Mouse (Mus musculus): ENCODE results near the gene Dhrs13.

The Dhrs13 gene

GRCm38 (mm10) chr11:78031947-78032808 is at the start of gene Dhrs13:
TSS of gene Dhrs13 (plus strand) at chr11:78032280.
- peak; percentile 91 to 93 for DNase-seq (ENCODE audit: low spot score in 2 of 2)

- peak; percentile 98 to 99 for DNase-seq (ENCODE audit: low spot score in 2 of 2)
These were observed 49.6 kb upstream of the Dhrs13 start, which contains the start of gene Phf12 for GRCm38 (mm10) chr11:77982441-77982905. TSS of gene Phf12 (plus strand) at chr11:77982754.

DNA sequence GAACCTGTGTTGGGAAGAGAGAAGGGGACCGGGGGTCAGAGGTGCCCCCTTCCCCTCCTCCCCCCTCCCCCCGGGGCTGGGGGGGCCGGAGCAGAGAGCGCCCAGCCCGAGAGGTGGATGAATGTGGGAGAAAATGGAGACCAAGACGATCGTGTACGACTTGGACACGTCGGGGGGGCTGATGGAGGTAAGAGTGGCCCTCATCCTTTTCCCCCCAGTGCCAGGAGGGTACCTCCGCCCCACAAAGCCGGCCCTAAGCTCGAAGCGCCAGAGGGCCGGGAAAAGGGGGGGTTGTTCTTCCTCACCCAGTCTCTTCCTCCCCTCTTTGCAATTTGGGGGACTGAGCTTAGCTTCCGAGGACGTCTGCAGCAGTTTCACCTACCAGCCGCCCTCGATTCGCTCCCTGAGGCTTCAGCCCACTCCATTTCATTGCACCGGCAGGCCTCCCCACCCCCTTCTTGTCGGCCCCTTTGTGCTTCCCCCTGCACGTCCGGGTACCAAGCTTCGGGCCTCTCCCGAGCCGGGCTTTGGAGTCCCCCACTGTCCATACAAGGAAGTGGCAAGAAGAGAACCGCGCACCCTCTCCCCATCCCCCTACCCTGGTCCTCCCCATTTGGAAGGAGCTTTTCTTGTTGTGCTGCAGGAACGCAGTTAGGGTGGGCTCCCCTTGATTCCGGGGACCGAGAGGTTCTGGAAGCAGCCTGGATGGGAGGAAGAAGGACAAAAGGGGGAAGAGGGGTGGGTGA is 48.7 kb upstream of the Dhrs13 start:
- DNase-seq (ENCODE audit: low spot score in 2 of 2) = peak; percentile 74

DNA sequence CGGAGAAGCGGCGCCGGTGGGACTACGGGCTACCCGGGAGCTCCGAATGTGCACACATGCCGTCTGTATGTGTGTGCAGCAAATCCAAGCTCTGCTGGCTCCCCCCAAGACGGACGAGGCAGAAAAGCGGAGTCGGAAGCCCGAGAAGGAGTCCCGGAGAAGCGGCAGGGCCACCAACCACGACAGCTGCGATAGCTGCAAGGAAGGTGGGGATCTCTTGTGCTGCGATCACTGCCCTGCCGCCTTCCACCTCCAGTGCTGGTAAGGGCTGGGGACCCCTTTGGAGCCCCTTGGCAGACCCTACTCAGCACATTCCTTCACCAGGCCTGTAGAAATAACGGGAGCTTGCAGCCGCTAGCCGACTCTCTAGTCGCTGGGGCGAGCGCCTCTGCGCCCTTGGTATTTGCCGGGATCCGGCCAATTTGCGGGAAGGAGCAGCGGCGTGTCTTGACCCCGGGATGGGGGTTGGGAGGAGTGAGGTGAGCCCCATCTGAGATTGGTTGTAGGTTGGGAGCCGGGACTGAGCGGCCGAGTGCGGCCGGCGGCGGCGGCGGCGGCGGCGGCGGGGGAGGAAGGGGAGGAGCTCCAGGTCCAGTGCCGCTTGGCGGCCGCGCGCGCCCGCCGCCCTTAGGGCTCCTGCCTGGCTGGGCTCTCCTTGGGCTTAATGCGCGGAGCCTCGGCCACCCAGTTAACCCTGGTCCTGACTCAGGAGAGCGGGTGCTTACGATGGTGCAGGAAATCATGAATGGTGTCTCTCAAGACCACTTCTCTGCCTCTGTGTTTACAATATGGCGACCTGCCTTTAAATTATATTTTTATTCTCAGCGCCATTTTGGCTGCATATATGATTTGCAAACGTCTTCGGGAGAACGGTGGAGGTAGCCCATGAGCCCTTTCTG is 47.9 kb upstream of the Dhrs13 start:
- peak; percentile 78 to 82 for DNase-seq (ENCODE audit: low spot score in 2 of 2)

GRCm38 (mm10) chr11:77984836-77985231 is 47.2 kb upstream of the Dhrs13 start:
- DNase-seq (ENCODE audit: low spot score in 2 of 2) = peak in 1 of 2 experiments; percentile 49

DNA sequence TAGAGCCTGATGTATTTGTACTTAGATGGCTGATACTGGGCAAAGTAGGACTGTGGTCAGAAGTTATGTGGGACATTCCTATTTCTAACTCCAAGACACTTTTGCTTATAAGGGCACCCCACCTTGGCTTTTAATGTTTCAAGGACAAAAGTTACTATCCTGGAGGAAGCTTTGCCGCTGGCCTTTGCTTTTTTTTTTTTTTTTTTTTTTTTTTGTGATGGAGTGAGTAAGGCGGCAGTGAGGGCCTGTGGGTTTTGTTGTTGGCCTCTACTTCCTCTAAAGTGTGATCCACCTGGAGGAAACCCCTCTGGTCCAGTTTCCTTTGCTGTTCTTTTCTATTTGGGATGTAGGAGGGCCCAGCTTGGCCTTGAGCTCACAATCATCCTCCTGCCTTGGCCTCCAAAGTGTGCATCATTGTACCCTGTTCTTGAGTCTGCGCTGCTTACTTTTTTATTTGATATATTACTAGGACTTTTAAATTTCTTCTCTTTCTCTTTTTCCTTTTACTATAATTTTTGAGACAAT is 46.5 kb upstream of the Dhrs13 start:
- DNase-seq (ENCODE audit: low spot score in 2 of 2) = no peak

- DNase-seq (ENCODE audit: low spot score in 2 of 2) = no peak
These were observed 42.9 kb upstream of the Dhrs13 start for GRCm38 (mm10) chr11:77989071-77989690.

- no peak for DNase-seq (ENCODE audit: low spot score in 2 of 2)
These were observed 36.5 kb upstream of the Dhrs13 start for GRCm38 (mm10) chr11:77995556-77995955.

DNA sequence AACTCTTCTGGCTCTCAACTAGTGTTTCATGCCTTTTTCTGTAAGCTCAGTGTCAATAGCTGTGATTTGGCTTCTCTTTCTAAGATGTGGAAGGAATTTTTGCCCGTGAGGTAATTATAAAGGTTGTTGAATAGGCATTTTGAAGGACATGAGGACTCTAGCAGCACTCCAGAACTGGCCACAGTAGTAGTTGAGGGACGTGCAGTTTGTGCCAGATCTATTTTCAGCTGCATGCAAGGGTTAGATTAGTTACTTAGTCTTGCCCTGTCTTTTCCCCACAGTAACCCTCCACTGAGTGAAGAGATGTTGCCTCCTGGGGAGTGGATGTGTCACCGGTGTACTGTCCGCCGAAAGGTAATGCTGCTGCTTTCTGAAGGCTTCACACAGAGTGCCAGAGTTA is 25.6 kb upstream of the Dhrs13 start:
- no peak for DNase-seq (ENCODE audit: low spot score in 2 of 2)

- DNase-seq (ENCODE audit: low spot score in 2 of 2) = peak; percentile 70 to 87
These were observed 12.4 kb upstream of the Dhrs13 start for GRCm38 (mm10) chr11:78019676-78020075.

GRCm38 (mm10) chr11:78023607-78024006 is 8.5 kb upstream of the Dhrs13 start:
- peak; percentile 32 to 69 for DNase-seq (ENCODE audit: low spot score in 2 of 2)

DNA sequence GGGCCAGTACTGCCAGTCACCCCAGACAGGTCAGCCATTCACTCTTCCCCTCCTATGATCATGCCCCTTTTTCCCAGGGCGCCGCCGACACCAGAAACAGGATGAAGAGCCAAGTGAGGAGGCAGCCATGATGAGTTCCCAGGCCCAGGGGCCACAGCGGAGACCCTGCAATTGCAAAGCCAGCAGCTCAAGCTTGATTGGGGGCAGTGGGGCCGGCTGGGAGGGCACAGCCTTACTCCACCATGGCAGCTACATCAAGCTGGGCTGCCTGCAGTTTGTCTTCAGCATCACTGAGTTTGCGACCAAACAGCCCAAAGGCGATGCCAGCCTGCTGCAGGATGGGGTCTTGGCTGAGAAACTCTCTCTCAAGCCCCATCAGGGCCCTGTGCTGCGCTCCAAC is 2.8 kb upstream of the Dhrs13 start:
- no peak for DNase-seq (ENCODE audit: low spot score in 2 of 2)

DNA sequence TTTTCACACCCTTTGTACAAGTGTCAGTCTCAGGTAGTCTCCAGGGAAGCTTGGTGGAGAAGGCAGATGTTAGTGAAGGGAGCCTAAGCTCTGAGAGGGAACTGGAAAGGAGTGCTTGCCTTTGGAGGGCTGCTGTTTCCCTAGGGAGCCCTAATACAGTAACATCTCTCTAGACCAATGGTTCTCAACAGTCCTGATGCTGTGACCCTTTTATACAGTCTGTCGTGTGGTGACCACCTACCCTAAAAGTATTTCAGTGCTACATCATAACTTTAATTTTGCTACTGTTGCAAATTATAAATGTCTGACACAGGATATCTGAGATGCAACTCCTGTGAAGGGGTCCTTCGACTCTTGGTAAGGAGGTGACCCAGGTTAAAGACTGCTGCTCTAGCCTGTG is 1.5 kb upstream of the Dhrs13 start:
- DNase-seq (ENCODE audit: low spot score in 2 of 2) = no peak

DNA sequence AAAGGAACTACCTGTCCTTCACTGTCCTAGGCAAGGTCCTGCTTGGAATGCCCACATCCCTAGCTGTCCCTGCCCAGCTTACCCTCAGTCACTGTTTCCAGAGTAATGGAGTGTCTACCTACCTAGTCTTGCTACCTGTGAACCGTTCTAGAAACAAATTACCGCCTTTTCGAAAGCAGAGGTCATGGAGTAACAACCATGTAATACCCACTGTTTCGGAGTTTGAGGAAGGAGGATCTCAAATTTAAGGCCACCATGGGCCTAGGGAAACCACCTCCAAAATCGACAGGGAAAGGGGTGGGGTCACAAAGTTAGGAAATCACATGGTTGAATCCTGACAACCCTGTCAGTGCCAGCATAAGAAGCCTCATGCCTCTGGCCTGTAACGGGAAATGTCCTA is 691 bp upstream of the Dhrs13 start:
- DNase-seq (ENCODE audit: low spot score in 2 of 2) = no peak

- no peak for DNase-seq (ENCODE audit: low spot score in 2 of 2)
These were observed 722 bp downstream of the Dhrs13 start for GRCm38 (mm10) chr11:78032809-78033195.

DNA sequence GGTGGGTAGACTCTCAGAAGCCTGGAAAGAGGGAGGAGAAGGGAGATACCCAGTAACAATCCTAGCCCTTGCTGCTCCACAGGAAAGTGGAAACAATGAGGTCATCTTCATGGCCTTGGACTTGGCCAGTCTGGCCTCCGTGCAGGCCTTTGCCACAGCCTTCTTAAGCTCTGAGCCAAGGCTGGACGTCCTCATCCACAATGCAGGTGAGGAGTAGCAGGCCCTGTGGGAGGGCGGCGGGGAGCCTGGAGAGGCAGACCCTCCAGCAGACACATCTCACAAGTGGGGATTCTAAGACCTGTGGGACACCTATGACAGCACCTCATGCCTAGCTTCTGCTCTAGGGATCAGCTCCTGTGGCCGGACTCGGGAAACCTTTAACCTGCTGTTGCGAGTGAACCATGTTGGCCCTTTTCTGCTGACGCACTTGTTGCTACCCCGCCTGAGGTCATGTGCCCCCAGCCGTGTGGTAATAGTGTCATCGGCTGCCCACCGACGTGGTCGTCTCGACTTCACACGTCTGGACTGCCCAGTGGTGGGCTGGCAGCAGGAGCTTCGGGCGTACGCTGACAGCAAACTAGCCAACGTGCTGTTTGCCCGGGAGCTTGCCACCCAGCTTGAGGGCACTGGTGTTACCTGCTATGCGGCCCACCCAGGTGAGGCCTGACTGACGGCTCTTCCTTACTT is 2.0 kb downstream of the Dhrs13 start:
- DNase-seq (ENCODE audit: low spot score in 2 of 2) = no peak

GRCm38 (mm10) chr11:78036791-78037190 is 4.7 kb downstream of the Dhrs13 start:
- no peak for DNase-seq (ENCODE audit: low spot score in 2 of 2)

DNA sequence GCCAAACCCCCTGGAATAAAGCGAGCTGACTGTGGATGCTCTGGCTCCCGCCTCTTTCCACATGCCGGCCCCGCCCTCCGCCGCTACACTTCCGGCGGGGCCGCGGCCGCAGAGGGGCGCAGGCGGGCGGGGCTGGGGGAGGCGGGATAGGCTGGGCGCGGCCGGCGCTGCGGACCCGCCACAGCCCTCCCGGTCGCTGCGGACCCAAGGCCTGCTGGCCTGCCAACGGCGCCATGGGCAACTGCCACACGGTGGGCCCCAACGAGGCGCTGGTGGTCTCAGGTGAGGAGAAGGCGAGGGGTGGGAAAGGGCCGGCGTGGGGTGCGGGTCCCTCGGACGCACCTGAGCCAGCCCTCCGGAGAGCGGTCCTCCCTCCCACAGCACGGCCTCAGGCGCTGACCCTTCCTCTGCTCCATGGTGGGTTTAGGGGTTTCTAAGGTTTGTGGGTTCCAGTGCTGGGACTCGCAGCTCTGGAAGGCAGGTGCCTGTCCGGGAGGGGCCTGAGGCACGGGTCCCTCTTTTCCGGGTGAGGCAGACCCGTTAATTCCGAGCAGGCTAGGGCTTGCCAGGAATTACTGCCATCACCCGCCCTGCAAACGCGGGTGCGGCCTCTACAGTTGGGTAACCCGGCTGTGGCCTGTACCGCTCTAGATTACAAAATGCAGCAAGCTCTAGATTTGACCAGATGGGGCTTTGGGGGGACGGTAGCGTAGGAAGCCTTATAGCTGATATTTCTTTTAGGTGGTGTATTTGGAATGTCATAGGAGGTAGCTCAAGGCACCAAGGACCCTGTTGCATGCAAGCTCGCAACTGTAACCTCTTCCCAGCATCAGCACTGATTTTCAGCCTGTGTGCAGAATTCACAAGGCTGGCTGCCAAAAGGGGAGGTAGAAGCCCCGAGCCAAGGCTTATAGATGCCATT is 6.0 kb downstream of the Dhrs13 start, which contains the start of gene Flot2:
Gene Flot2 (plus strand): TSS at position 101 of the 922 bp plus-strand sequence.
- DNase-seq (ENCODE audit: low spot score in 2 of 2) = peak; percentile 49 to 77

DNA sequence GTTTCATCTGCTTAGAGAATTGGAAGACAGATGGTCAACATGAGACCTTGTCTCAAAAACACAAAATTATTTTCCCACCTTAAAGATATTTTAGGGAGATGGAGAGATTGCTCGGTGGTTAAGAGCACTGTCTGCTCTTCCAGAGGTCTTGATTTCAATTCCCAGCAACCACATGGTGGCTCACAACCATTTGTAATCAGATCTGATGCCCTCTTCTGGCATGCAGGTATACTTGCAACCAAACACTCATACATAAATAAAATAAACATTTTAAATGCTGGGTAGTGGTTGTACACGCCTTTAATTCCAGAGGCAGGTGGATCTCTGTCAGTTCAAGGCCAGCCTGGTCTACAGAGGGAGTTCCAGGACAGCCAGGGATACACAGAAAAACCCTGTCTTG is 8.8 kb downstream of the Dhrs13 start:
- no peak for DNase-seq (ENCODE audit: low spot score in 2 of 2)

All from spleen, postnatal 10 days (tissue).